Mouse (Mus musculus): ENCODE results near the gene Rnf220. TPM values are rescaled to one million over a fixed set of nuclear protein-coding genes. Genes with fewer than 3 reads are reported as not detected.

Rnf220 gene
- polyA plus RNA-seq, 1 experiment from 2014 or later, result 76.1 TPM

GRCm38 (mm10) chr4:117489566-117489965 lies 7.3 kb downstream of the Rnf220 start:
- peaks cover 95% of the 10 kb centered on the region for H3K27me3 ChIP-seq (ENCODE audit: insufficient read depth, low read length)
- H3K4me3 ChIP-seq (ENCODE audit: low read depth, low read length), result no peak overlapping the region
- no peak overlapping the region for H3K27ac ChIP-seq (ENCODE audit: low read depth)
- TF ChIP-seq CTCF (IDR thresholded peaks at IDR 0.05; ENCODE audit: low read depth), result no peak
- H3K4me2 ChIP-seq, result no peak overlapping the region
- WGBS, result 84% methylated on average over 9 of the region's 9 CpGs
- H3K36me3 ChIP-seq (ENCODE audit: insufficient read depth), result no peaks in the 10 kb centered on the region
- no peaks in the 10 kb centered on the region; the same call in 1 of the 2 replicates for H3K4me1 ChIP-seq (ENCODE audit: insufficient read depth)
- no peak overlapping the region for H3K9ac ChIP-seq
- DNase-seq (no peak), ATAC-seq (ENCODE audit: insufficient read depth) (no peak)
- H3K9me3 ChIP-seq (ENCODE audit: low read depth, low read length), result no peaks in the 10 kb centered on the region

DNA sequence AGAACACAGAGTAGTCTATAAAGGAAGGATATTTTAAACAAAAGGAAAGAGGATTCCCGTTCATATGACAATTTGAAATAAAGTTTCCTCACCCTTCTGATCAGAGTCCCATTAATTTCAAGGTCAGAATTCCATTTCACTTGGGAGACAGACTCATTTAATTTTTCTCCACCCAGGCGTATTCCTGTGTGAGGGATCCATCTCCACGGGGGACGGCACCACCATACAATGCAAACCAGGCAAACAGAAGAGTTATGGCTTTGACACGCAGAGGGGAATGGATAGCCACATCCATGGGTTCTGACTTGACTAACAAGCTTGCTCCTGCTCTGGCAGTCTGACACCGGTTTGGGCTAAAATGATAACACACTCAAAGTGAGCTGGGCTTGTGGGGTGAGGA lies 9.4 kb downstream of the Rnf220 start:
- no peak overlapping the region for H3K9ac ChIP-seq
- no peak for DNase-seq
- no peak overlapping the region for H3K4me2 ChIP-seq
- no peak for ATAC-seq (ENCODE audit: insufficient read depth)
- TF ChIP-seq CTCF (IDR thresholded peaks at IDR 0.05; ENCODE audit: low read depth), result no peak
- H3K27me3 ChIP-seq (ENCODE audit: insufficient read depth, low read length), result peaks cover 80% of the 10 kb centered on the region
- no peak overlapping the region for H3K4me3 ChIP-seq (ENCODE audit: low read depth, low read length)
- H3K9me3 ChIP-seq (ENCODE audit: low read depth, low read length), result no peaks in the 10 kb centered on the region
- H3K27ac ChIP-seq (ENCODE audit: low read depth), result no peak overlapping the region
- no peaks in the 10 kb centered on the region for H3K36me3 ChIP-seq (ENCODE audit: insufficient read depth)
- H3K4me1 ChIP-seq (ENCODE audit: insufficient read depth), result no peaks in the 10 kb centered on the region
- 62% methylated on average over 6 of the region's 6 CpGs for WGBS

GRCm38 (mm10) chr4:117486188-117486587 lies 10.7 kb downstream of the Rnf220 start:
- no peak for DNase-seq
- Histone ChIP-seq H3K27me3 (ENCODE audit: insufficient read depth, low read length) (peaks cover 72% of the 10 kb centered on the region), H3K4me3 (ENCODE audit: low read depth, low read length) (no peak overlapping the region), H3K9ac (no peak overlapping the region), H3K27ac (ENCODE audit: low read depth) (no peak overlapping the region), H3K36me3 (ENCODE audit: insufficient read depth) (no peaks in the 10 kb centered on the region), H3K4me1 (ENCODE audit: insufficient read depth) (no peaks in the 10 kb centered on the region), H3K4me2 (no peak overlapping the region), H3K9me3 (ENCODE audit: low read depth, low read length) (no peaks in the 10 kb centered on the region)
- no peak for TF ChIP-seq CTCF (IDR thresholded peaks at IDR 0.05; ENCODE audit: low read depth)
- no peak for ATAC-seq (ENCODE audit: insufficient read depth)
- 77% methylated on average over 7 of the region's 7 CpGs for WGBS

GRCm38 (mm10) chr4:117485045-117485780 lies 11.6 kb downstream of the Rnf220 start:
- Histone ChIP-seq H3K9ac (no peak overlapping the region), H3K36me3 (ENCODE audit: insufficient read depth) (no peaks in the 10 kb centered on the region), H3K4me3 (ENCODE audit: low read depth, low read length) (peak overlapping the region; percentile 48), H3K27me3 (ENCODE audit: insufficient read depth, low read length) (peaks cover 68% of the 10 kb centered on the region), H3K4me1 (ENCODE audit: insufficient read depth) (no peaks in the 10 kb centered on the region), H3K27ac (ENCODE audit: low read depth) (no peak overlapping the region), H3K4me2 (peak overlapping the region; percentile 98), H3K9me3 (ENCODE audit: low read depth, low read length) (no peaks in the 10 kb centered on the region)
- 35% methylated on average over 13 of the region's 13 CpGs for WGBS
- no peak for DNase-seq
- no peak for TF ChIP-seq CTCF (IDR thresholded peaks at IDR 0.05; ENCODE audit: low read depth)
- ATAC-seq (ENCODE audit: insufficient read depth), result peak; percentile 36; the same call in 1 of the 2 replicates

DNA sequence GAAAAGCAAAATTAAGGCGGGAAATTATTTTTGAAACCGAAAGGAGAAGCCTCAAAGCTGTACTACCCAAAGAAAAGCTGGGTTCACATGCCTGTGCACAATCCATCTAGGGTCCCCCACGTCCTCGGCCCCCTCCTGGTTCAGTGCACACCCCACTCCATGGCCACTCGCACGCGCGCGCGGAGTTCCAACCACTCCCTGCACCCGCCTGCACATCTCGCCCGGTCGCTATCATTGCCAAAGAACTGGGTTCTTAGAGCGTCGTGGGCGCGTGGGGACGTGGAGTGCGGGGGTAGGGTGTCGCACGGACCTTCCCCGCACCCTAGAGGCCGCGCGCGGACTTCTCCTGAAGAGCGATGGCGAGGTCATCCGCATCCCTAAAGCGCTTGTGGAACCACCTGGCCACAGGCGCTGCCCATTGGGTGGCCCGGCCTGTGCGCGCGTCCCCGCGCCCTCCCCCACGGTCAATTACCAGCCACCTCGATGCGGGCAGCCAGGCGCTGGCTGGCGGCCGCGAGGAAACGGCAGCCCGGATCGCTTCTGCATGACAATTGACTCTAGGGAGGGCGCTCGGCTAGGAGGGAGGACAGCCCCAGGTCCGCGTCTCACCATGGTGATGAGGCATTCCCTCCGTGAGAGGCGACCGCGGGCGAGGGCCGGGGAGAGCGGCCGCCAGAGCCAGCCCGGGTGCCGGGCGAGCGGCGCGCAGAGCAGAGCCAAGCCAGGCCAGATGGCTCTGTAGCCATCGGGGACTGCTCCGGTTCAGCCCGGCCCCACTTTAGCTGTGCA lies 12.4 kb downstream of the Rnf220 start:
- DNase-seq (peak; percentile 71), ATAC-seq (ENCODE audit: insufficient read depth) (peak; percentile 86)
- Histone ChIP-seq H3K36me3 (ENCODE audit: insufficient read depth) (no peaks in the 10 kb centered on the region), H3K27me3 (ENCODE audit: insufficient read depth, low read length) (peaks cover 60% of the 10 kb centered on the region), H3K27ac (ENCODE audit: low read depth) (no peak overlapping the region), H3K4me3 (ENCODE audit: low read depth, low read length) (peak overlapping the region; percentile 48), H3K4me2 (peak overlapping the region; percentile 98), H3K4me1 (ENCODE audit: insufficient read depth) (no peaks in the 10 kb centered on the region), H3K9ac (peak overlapping the region; percentile 42), H3K9me3 (ENCODE audit: low read depth, low read length) (no peaks in the 10 kb centered on the region)
- peak; percentile 18; the same call in 1 of the 2 replicates for TF ChIP-seq CTCF (IDR thresholded peaks at IDR 0.05; ENCODE audit: low read depth)
- WGBS, result under 1% methylated on average over 69 of the region's 69 CpGs

DNA sequence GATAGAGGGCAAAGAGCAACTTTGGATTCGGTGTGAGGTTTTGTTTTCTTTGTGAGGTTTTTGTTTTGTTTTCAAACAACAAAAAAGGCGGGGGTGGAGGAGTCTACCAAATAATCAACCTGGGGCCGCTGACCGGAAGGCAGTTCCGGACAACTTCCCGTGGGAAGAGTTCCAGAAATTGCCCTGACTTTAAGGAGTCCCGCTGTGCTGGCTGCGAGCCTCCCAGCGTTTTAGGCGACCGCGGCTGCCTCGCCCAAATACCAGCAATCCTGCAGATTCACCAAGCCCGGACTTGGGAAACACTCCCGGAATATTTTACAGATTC lies 13.0 kb downstream of the Rnf220 start:
- peak overlapping the region; percentile 42 for H3K9ac ChIP-seq
- no peaks in the 10 kb centered on the region for H3K4me1 ChIP-seq (ENCODE audit: insufficient read depth)
- ATAC-seq (ENCODE audit: insufficient read depth) (no peak; the same call in 1 of the 2 replicates), DNase-seq (peak; percentile 86)
- H3K27me3 ChIP-seq (ENCODE audit: insufficient read depth, low read length), result peaks cover 56% of the 10 kb centered on the region
- peak overlapping the region; percentile 98 for H3K4me2 ChIP-seq
- H3K9me3 ChIP-seq (ENCODE audit: low read depth, low read length), result no peaks in the 10 kb centered on the region
- WGBS, result under 1% methylated on average over 15 of the region's 15 CpGs
- TF ChIP-seq CTCF (IDR thresholded peaks at IDR 0.05; ENCODE audit: low read depth), result no peak
- peak overlapping the region; percentile 48 for H3K4me3 ChIP-seq (ENCODE audit: low read depth, low read length)
- no peak overlapping the region for H3K27ac ChIP-seq (ENCODE audit: low read depth)
- no peaks in the 10 kb centered on the region for H3K36me3 ChIP-seq (ENCODE audit: insufficient read depth)

- Histone ChIP-seq H3K9me3 (ENCODE audit: low read depth, low read length) (no peaks in the 10 kb centered on the region), H3K9ac (no peak overlapping the region), H3K4me1 (ENCODE audit: insufficient read depth) (peaks cover 12% of the 10 kb centered on the region; the same call in 1 of the 2 replicates), H3K4me2 (no peak overlapping the region), H3K36me3 (ENCODE audit: insufficient read depth) (no peaks in the 10 kb centered on the region), H3K4me3 (ENCODE audit: low read depth, low read length) (no peak overlapping the region), H3K27ac (ENCODE audit: low read depth) (no peak overlapping the region), H3K27me3 (ENCODE audit: insufficient read depth, low read length) (peaks cover 43% of the 10 kb centered on the region)
- no peak for TF ChIP-seq CTCF (IDR thresholded peaks at IDR 0.05; ENCODE audit: low read depth)
- DNase-seq (no peak), ATAC-seq (ENCODE audit: insufficient read depth) (no peak)
- 75% methylated on average over 5 of the region's 5 CpGs for WGBS
Observed at GRCm38 (mm10) chr4:117482103-117482502, 14.7 kb downstream of the Rnf220 start.
